Mouse (Mus musculus): ENCODE measurements at regions not wholly inside any gene's neighbourhood (a gene's known extent, or its start where the extent isn't known, plus 50 kb on each side); places are given as distances from the start of the nearest gene placed in this dataset.

- H3K27me3 ChIP-seq (ENCODE audit: control insufficient read depth, insufficient read depth, low read length) = no peaks in the 10 kb centered on the region
- no peak overlapping the region for H3K27ac ChIP-seq (ENCODE audit: insufficient read depth, low read length)
- DNase-seq = peak; percentile 16 to 34
- no peaks in the 10 kb centered on the region for H3K4me1 ChIP-seq (ENCODE audit: control insufficient read depth, insufficient read depth, low read length)
- TF ChIP-seq POLR2A (IDR thresholded peaks at IDR 0.05; ENCODE audit: borderline replicate concordance, insufficient read depth, low read length) = no peak
- peak; percentile 66 for TF ChIP-seq CTCF (IDR thresholded peaks at IDR 0.05; ENCODE audit: borderline replicate concordance, insufficient read depth, low read depth, low read length)
- H3K4me3 ChIP-seq (replicated peaks; ENCODE audit: insufficient read depth, low read depth, low read length) = no peak overlapping the region
- 39% methylated on average over 5 of the region's 5 CpGs for WGBS
Observed at GRCm38 (mm10) chr15:56336449-56336848, 1141.0 kb downstream of the Slc22a22 start.

- DNase-seq = no peak
- no peaks in the 10 kb centered on the region for H3K27me3 ChIP-seq (ENCODE audit: control insufficient read depth, insufficient read depth, low read length)
- H3K27ac ChIP-seq (ENCODE audit: insufficient read depth, low read length) = no peak overlapping the region
- 87% methylated on average over 2 of the region's 2 CpGs for WGBS
- no peak for TF ChIP-seq CTCF (IDR thresholded peaks at IDR 0.05; ENCODE audit: borderline replicate concordance, insufficient read depth, low read depth, low read length)
- TF ChIP-seq POLR2A (IDR thresholded peaks at IDR 0.05; ENCODE audit: borderline replicate concordance, insufficient read depth, low read length) = no peak
- no peak overlapping the region for H3K4me3 ChIP-seq (replicated peaks; ENCODE audit: insufficient read depth, low read depth, low read length)
- H3K4me1 ChIP-seq (ENCODE audit: control insufficient read depth, insufficient read depth, low read length) = no peaks in the 10 kb centered on the region
Observed at GRCm38 (mm10) chr15:56335011-56335410, 1142.4 kb downstream of the Slc22a22 start.

- DNase-seq = no peak
- Histone ChIP-seq H3K4me1 (ENCODE audit: control insufficient read depth, insufficient read depth, low read length) (no peaks in the 10 kb centered on the region), H3K27ac (ENCODE audit: insufficient read depth, low read length) (no peak overlapping the region), H3K4me3 (replicated peaks; ENCODE audit: insufficient read depth, low read depth, low read length) (no peak overlapping the region), H3K27me3 (ENCODE audit: control insufficient read depth, insufficient read depth, low read length) (no peaks in the 10 kb centered on the region)
- TF ChIP-seq POLR2A (IDR thresholded peaks at IDR 0.05; ENCODE audit: borderline replicate concordance, insufficient read depth, low read length) = no peak
- no peak for TF ChIP-seq CTCF (IDR thresholded peaks at IDR 0.05; ENCODE audit: borderline replicate concordance, insufficient read depth, low read depth, low read length)
Observed at GRCm38 (mm10) chr15:56320501-56320900, 1156.9 kb downstream of the Slc22a22 start.

GRCm38 (mm10) chr15:56294910-56295438, 1182.5 kb downstream of the Slc22a22 start:
- WGBS = 75% methylated on average over 3 of the region's 3 CpGs
- Histone ChIP-seq H3K27me3 (ENCODE audit: control insufficient read depth, insufficient read depth, low read length) (no peaks in the 10 kb centered on the region), H3K4me1 (ENCODE audit: control insufficient read depth, insufficient read depth, low read length) (no peaks in the 10 kb centered on the region), H3K4me3 (replicated peaks; ENCODE audit: insufficient read depth, low read depth, low read length) (no peak overlapping the region), H3K27ac (ENCODE audit: insufficient read depth, low read length) (no peak overlapping the region)
- TF ChIP-seq CTCF (IDR thresholded peaks at IDR 0.05; ENCODE audit: borderline replicate concordance, insufficient read depth, low read depth, low read length) (no peak), POLR2A (IDR thresholded peaks at IDR 0.05; ENCODE audit: borderline replicate concordance, insufficient read depth, low read length) (no peak)
- no peak for DNase-seq

GRCm38 (mm10) chr15:56278622-56279301, 1198.7 kb downstream of the Slc22a22 start:
- no peak for DNase-seq

GRCm38 (mm10) chr15:56278006-56278405, 1199.4 kb downstream of the Slc22a22 start:
- 21% methylated on average over 3 of the region's 3 CpGs for WGBS
- H3K27me3 ChIP-seq (ENCODE audit: control insufficient read depth, insufficient read depth, low read length) = no peaks in the 10 kb centered on the region
- no peak overlapping the region for H3K4me3 ChIP-seq (replicated peaks; ENCODE audit: insufficient read depth, low read depth, low read length)
- DNase-seq = no peak
- no peaks in the 10 kb centered on the region for H3K4me1 ChIP-seq (ENCODE audit: control insufficient read depth, insufficient read depth, low read length)
- TF ChIP-seq POLR2A (IDR thresholded peaks at IDR 0.05; ENCODE audit: borderline replicate concordance, insufficient read depth, low read length) (no peak), CTCF (IDR thresholded peaks at IDR 0.05; ENCODE audit: borderline replicate concordance, insufficient read depth, low read depth, low read length) (no peak)
- no peak overlapping the region for H3K27ac ChIP-seq (ENCODE audit: insufficient read depth, low read length)

More at GRCm38 (mm10) chr15:56278622-56279301, 1198.7 kb downstream of the Slc22a22 start:
- no peak overlapping the region for H3K27ac ChIP-seq (ENCODE audit: insufficient read depth, low read length)
- no peak overlapping the region for H3K4me3 ChIP-seq (replicated peaks; ENCODE audit: insufficient read depth, low read depth, low read length)
- no peaks in the 10 kb centered on the region for H3K27me3 ChIP-seq (ENCODE audit: control insufficient read depth, insufficient read depth, low read length)
- TF ChIP-seq CTCF (IDR thresholded peaks at IDR 0.05; ENCODE audit: borderline replicate concordance, insufficient read depth, low read depth, low read length) (no peak), POLR2A (IDR thresholded peaks at IDR 0.05; ENCODE audit: borderline replicate concordance, insufficient read depth, low read length) (no peak)
- WGBS = 16% methylated on average over 7 of the region's 7 CpGs
- H3K4me1 ChIP-seq (ENCODE audit: control insufficient read depth, insufficient read depth, low read length) = no peaks in the 10 kb centered on the region

GRCm38 (mm10) chr15:56248731-56249130, 1228.7 kb downstream of the Slc22a22 start:
- Histone ChIP-seq H3K4me3 (replicated peaks; ENCODE audit: insufficient read depth, low read depth, low read length) (no peak overlapping the region), H3K27ac (ENCODE audit: insufficient read depth, low read length) (no peak overlapping the region), H3K4me1 (ENCODE audit: control insufficient read depth, insufficient read depth, low read length) (no peaks in the 10 kb centered on the region), H3K27me3 (ENCODE audit: control insufficient read depth, insufficient read depth, low read length) (no peaks in the 10 kb centered on the region)
- no peak for DNase-seq
- 93% methylated on average over 1 of the region's 1 CpGs for WGBS
- TF ChIP-seq CTCF (IDR thresholded peaks at IDR 0.05; ENCODE audit: borderline replicate concordance, insufficient read depth, low read depth, low read length) = no peak
- no peak for TF ChIP-seq POLR2A (IDR thresholded peaks at IDR 0.05; ENCODE audit: borderline replicate concordance, insufficient read depth, low read length)
